Comparison of ENCODE assay signal across 9 mouse cellular contexts in genomic region chr8:71441404-71441803, GRCm38 (mm10). TPM values are rescaled to one million over a fixed set of nuclear protein-coding genes. Genes with fewer than 3 reads are reported as not detected.
A peak's percentile ranks its signal among the peaks of the same experiment; 100 is the strongest.
DNase-seq lines count a peak whose midpoint lies in the region; ATAC-seq and TF ChIP-seq lines count a peak whose summit lies in the region.
"Had no signal": no experiment of that assay in that cellular context is flagged by ENCODE, and none has a peak within 500 bp of the region (broad histone marks: within the 10 kb centered on the region; RNA-seq: fewer than 3 reads in every experiment).

No protein-coding gene starts in this region.

- H3K4me2 ChIP-seq in hindbrain, embryonic 16.5 days (ENCODE audit: low read length) = no peak overlapping the region
- no peak overlapping the region for H3K4me2 ChIP-seq in midbrain, embryonic 13.5 days (replicated peaks)
- H3K4me2 ChIP-seq: limb, embryonic 15.5 days had no signal

- H3K4me1 ChIP-seq in thymus, adult 2 months (replicated peaks; ENCODE audit: control insufficient read depth, insufficient read depth, low read length) = 0 out of 2 replicates have a peak, but pooled peaks cover 5% of the 10 kb centered on the region
- H3K4me1 ChIP-seq in hindbrain, embryonic 16.5 days (ENCODE audit: control insufficient read depth, insufficient read depth, low read depth, low read length) = no peaks in the 10 kb centered on the region
- H3K4me1 ChIP-seq in midbrain, embryonic 13.5 days (replicated peaks) = no peaks in the 10 kb centered on the region

- no peaks in the 10 kb centered on the region for H3K27me3 ChIP-seq in thymus, adult 2 months (ENCODE audit: control insufficient read depth, insufficient read depth, low read length)
- H3K27me3 ChIP-seq in hindbrain, embryonic 16.5 days (replicated peaks; ENCODE audit: control insufficient read depth, insufficient read depth, low read length) = no peaks in the 10 kb centered on the region
- peaks cover 5% of the 10 kb centered on the region for H3K27me3 ChIP-seq in midbrain, embryonic 13.5 days

- no peak overlapping the region for H3K4me3 ChIP-seq in gastrocnemius, adult 2 months
- no peak overlapping the region for H3K4me3 ChIP-seq in thymus, adult 2 months (ENCODE audit: control insufficient read depth, insufficient read depth, low read length)
- no peak overlapping the region for H3K4me3 ChIP-seq in hindbrain, embryonic 16.5 days (ENCODE audit: low read length)
- no peak overlapping the region for H3K4me3 ChIP-seq in midbrain, embryonic 13.5 days (replicated peaks)
- H3K4me3 ChIP-seq: limb, embryonic 15.5 days had no signal

- DNase-seq in gastrocnemius, adult 2 months = no peak
- DNase-seq in gastrocnemius, postnatal 4 days (ENCODE audit: low spot score in 2 of 2) = no peak
- peak; percentile 59 for DNase-seq in thymus, adult 2 months
- no peak for DNase-seq in thymus, postnatal 36 days
- peak; percentile 79 for DNase-seq in cerebellum, adult 9-10 months
- DNase-seq in right cerebral cortex, postnatal 4 days = no peak

- no peak overlapping the region for H3K9ac ChIP-seq in hindbrain, embryonic 16.5 days (ENCODE audit: low read depth, low read length)
- no peak overlapping the region for H3K9ac ChIP-seq in midbrain, embryonic 13.5 days (replicated peaks)
- H3K9ac ChIP-seq: limb, embryonic 15.5 days had no signal

- H3K27ac ChIP-seq in gastrocnemius, adult 2 months = no peak overlapping the region
- no peak overlapping the region for H3K27ac ChIP-seq in thymus, adult 2 months (ENCODE audit: control insufficient read depth, insufficient read depth, low read length)
- no peak overlapping the region for H3K27ac ChIP-seq in hindbrain, embryonic 16.5 days (ENCODE audit: low read depth, low read length)
- no peak overlapping the region for H3K27ac ChIP-seq in midbrain, embryonic 13.5 days
- H3K27ac ChIP-seq: limb, embryonic 15.5 days had no signal

- no peak for TF ChIP-seq POLR2A in thymus, adult 2 months (IDR thresholded peaks at IDR 0.05; ENCODE audit: control insufficient read depth, extremely low read depth, insufficient read depth, low read length, poor library complexity)

- H3K36me3 ChIP-seq in thymus, adult 2 months (ENCODE audit: control insufficient read depth, insufficient read depth, low read length) = no peaks in the 10 kb centered on the region
- no peaks in the 10 kb centered on the region for H3K36me3 ChIP-seq in hindbrain, embryonic 16.5 days (ENCODE audit: control insufficient read depth, insufficient read depth, low read length)
- H3K36me3 ChIP-seq in midbrain, embryonic 13.5 days = no peaks in the 10 kb centered on the region
- H3K36me3 ChIP-seq: limb, embryonic 15.5 days had no signal

- 1% methylated on average over 7 of the region's 7 CpGs for WGBS in thymus, adult 2 months
- 0% methylated on average over 7 of the region's 7 CpGs for WGBS in hindbrain, embryonic 16.5 days
- WGBS in midbrain, embryonic 13.5 days = under 1% methylated on average over 7 of the region's 7 CpGs

- ATAC-seq in hindbrain, embryonic 16.5 days = peak; percentile 65; the same call in 1 of the 2 replicates
- peak; percentile 55; the same call in 1 of the 2 replicates for ATAC-seq in midbrain, embryonic 13.5 days

- no peaks in the 10 kb centered on the region for H3K9me3 ChIP-seq in hindbrain, embryonic 16.5 days (ENCODE audit: control insufficient read depth, low read length)
- no peaks in the 10 kb centered on the region for H3K9me3 ChIP-seq in midbrain, embryonic 13.5 days
- H3K9me3 ChIP-seq: limb, embryonic 15.5 days had no signal

- intact Hi-C loops in gastrocnemius, adult 2 months (cut with DNase I) = loop anchor here (1.0 to 10.0 kb wide), 4 partner anchors 80 to 221 kb away; partner anchors contain the start of gene Bst2

- peak; percentile 93; the same call in 1 of the 2 replicates for TF ChIP-seq CTCF in gastrocnemius, adult 2 months (IDR thresholded peaks at IDR 0.05)
- TF ChIP-seq CTCF in thymus, adult 2 months (IDR thresholded peaks at IDR 0.05; ENCODE audit: borderline replicate concordance, control insufficient read depth, extremely low read depth, insufficient read depth, low read length, poor library complexity) = no peak

RNA-seq across cellular contexts. Expression of gene Abhd8, which starts 22.1 kb away (rescaled TPM):
- 10 to 100 TPM; 22.5 to 24.9 TPM for total RNA-seq in gastrocnemius, adult 2 months (2021)
- 10 to 100 TPM; 47.1 to 47.3 TPM for total RNA-seq in gastrocnemius, postnatal 4 days (2021)
- polyA plus RNA-seq in thymus, adult 2 months (2012; rRNA removed) = 282 and 336 TPM in 2 replicates
- 172 and 182 TPM in 2 replicates for polyA plus RNA-seq in hindbrain, embryonic 16.5 days (2015; fragmentation: Nextera tagmentation; extraction: Ambion mirVana)
- polyA plus RNA-seq in midbrain, embryonic 13.5 days (2015; fragmentation: Nextera tagmentation; extraction: Ambion mirVana) = 114 and 133 TPM in 2 replicates

RNA-seq across cellular contexts. Expression of gene Mrpl34, which starts 23.4 kb away (rescaled TPM):
- total RNA-seq in gastrocnemius, adult 2 months (2021) = 10 to 100 TPM; 59.1 to 84.3 TPM
- total RNA-seq in gastrocnemius, postnatal 4 days (2021) = 10 to 100 TPM; 29.0 to 34.4 TPM
- polyA plus RNA-seq in thymus, adult 2 months (2012; rRNA removed) = 119 and 125 TPM in 2 replicates
- polyA plus RNA-seq in hindbrain, embryonic 16.5 days (2015; fragmentation: Nextera tagmentation; extraction: Ambion mirVana) = 168 and 172 TPM in 2 replicates
- polyA plus RNA-seq in midbrain, embryonic 13.5 days (2015; fragmentation: Nextera tagmentation; extraction: Ambion mirVana) = 242 TPM in 2 replicates

RNA-seq across cellular contexts. Expression of gene Dda1, which starts 27.6 kb away (rescaled TPM):
- total RNA-seq in gastrocnemius, adult 2 months (2021) = 10 to 100 TPM; 26.8 to 31.1 TPM
- total RNA-seq in gastrocnemius, postnatal 4 days (2021) = 10 to 100 TPM; 40.3 to 44.2 TPM
- 201 and 216 TPM in 2 replicates for polyA plus RNA-seq in thymus, adult 2 months (2012; rRNA removed)
- 240 and 247 TPM in 2 replicates for polyA plus RNA-seq in hindbrain, embryonic 16.5 days (2015; fragmentation: Nextera tagmentation; extraction: Ambion mirVana)
- polyA plus RNA-seq in midbrain, embryonic 13.5 days (2015; fragmentation: Nextera tagmentation; extraction: Ambion mirVana) = 197 TPM in 2 replicates

RNA-seq across cellular contexts. Expression of gene Ankle1, which starts 35.6 kb away (rescaled TPM):
- not detected for total RNA-seq in gastrocnemius, adult 2 months (2021)
- 1 to 10 TPM; 6.0 to 7.1 TPM for total RNA-seq in gastrocnemius, postnatal 4 days (2021)
- polyA plus RNA-seq in thymus, adult 2 months (2012; rRNA removed) = 60.0 and 72.6 TPM in 2 replicates
- polyA plus RNA-seq in hindbrain, embryonic 16.5 days (2015; fragmentation: Nextera tagmentation; extraction: Ambion mirVana) = 8.8 and 9.8 TPM in 2 replicates
- polyA plus RNA-seq in midbrain, embryonic 13.5 days (2015; fragmentation: Nextera tagmentation; extraction: Ambion mirVana) = 14.9 and 16.1 TPM in 2 replicates

RNA-seq across cellular contexts. Expression of gene Ano8, which starts 44.4 kb away (rescaled TPM):
- 10 to 100 TPM; 16.0 to 17.0 TPM for total RNA-seq in gastrocnemius, adult 2 months (2021)
- 10 to 100 TPM; 20.8 to 25.3 TPM for total RNA-seq in gastrocnemius, postnatal 4 days (2021)
- 34.8 and 40.7 TPM in 2 replicates for polyA plus RNA-seq in thymus, adult 2 months (2012; rRNA removed)
- 2.3 and 4.5 TPM in 2 replicates for polyA plus RNA-seq in hindbrain, embryonic 16.5 days (2015; fragmentation: Nextera tagmentation; extraction: Ambion mirVana)
- 5.3 and 9.3 TPM in 2 replicates for polyA plus RNA-seq in midbrain, embryonic 13.5 days (2015; fragmentation: Nextera tagmentation; extraction: Ambion mirVana)

Comparison
In these comparisons a context has a peak if more than half of its experiments do, and no peak if none do; other contexts are left out.
1. DNase-seq: peak in thymus, adult 2 months (single experiment) and cerebellum, adult 9-10 months (single experiment); none in gastrocnemius, adult 2 months (single experiment), gastrocnemius, postnatal 4 days (0 of 2), thymus, postnatal 36 days (0 of 2) and right cerebral cortex, postnatal 4 days (single experiment).